Mouse (Mus musculus): ENCODE results near the gene Ilf3.

- TF ChIP-seq MAFK (IDR thresholded peaks at IDR 0.05; ENCODE audit: insufficient read depth, low read depth, low read length) (no peak), ZNF384 (IDR thresholded peaks at IDR 0.05; ENCODE audit: low read depth, low read length) (no peak), CHD2 (IDR thresholded peaks at IDR 0.05; ENCODE audit: low read depth, low read length) (no peak), ZC3H11A (IDR thresholded peaks at IDR 0.05; ENCODE audit: borderline replicate concordance, low read depth, low read length) (no peak)
Observed at GRCm38 (mm10) chr9:21451391-21451790, 83.7 kb downstream of the Ilf3 start.
